Mouse (Mus musculus) hindbrain, embryonic 12.5 days (tissue): ENCODE results near the gene Gnptab. TPM values are rescaled to one million over a fixed set of nuclear protein-coding genes. Genes with fewer than 3 reads are reported as not detected.
"Not testable (repeated sequence)": the region's sequence is repeated elsewhere in the genome, so short reads cannot be mapped to it uniquely, and the experiment has no call there.

Experiments
- ATAC-seq: fragments of 200-750 bp; cut with Nextera tagmentation; 2 replicates; pipeline ENCODE4 v1.8.0; 2017; ENCODE audit warnings: moderate TSS enrichment; ENCODE audit not compliant: low FRiP score
- H3K27ac ChIP-seq: fragments of 300-500 bp; sonication (generic); 2 replicates; pipeline ENCODE4 v1.5.1; 2016; ENCODE audit warnings: mild to moderate bottlenecking
- H3K27me3 ChIP-seq: fragments of 300-500 bp; sonication (generic); 2 replicates; pipeline ENCODE4 v1.6.1; 2016; ENCODE audit warnings: mild to moderate bottlenecking
- H3K36me3 ChIP-seq: fragments of 300-500 bp; sonication (generic); 2 replicates; pipeline ENCODE4 v1.6.1; 2016; ENCODE audit warnings: mild to moderate bottlenecking
- H3K4me1 ChIP-seq: fragments of 300-500 bp; sonication (generic); 2 replicates; pipeline ENCODE4 v1.6.1; 2016
- H3K4me2 ChIP-seq: fragments of 300-500 bp; sonication (generic); replicated peaks from 2 replicates; pipeline ENCODE4 v1.6.1; 2016; ENCODE audit warnings: mild to moderate bottlenecking
- H3K4me3 ChIP-seq: fragments of 300-500 bp; sonication (generic); 2 replicates; pipeline ENCODE4 v1.5.1; 2016; ENCODE audit warnings: mild to moderate bottlenecking
- H3K9ac ChIP-seq: fragments of 300-500 bp; sonication (generic); 2 replicates; pipeline ENCODE4 v1.6.1; 2016; ENCODE audit warnings: mild to moderate bottlenecking, moderate library complexity
- H3K9me3 ChIP-seq: fragments of 300-500 bp; sonication (generic); replicated peaks from 2 replicates; pipeline ENCODE4 v1.6.1; 2016; ENCODE audit warnings: mild to moderate bottlenecking
- WGBS: fragments of 180-500 bp; shearing (Covaris S2); methylation state at CpG from one replicate; pipeline ENCODE4 v1.1.7; 2016; 5-methylcytosine and 5-hydroxymethylcytosine counted together
- polyA plus RNA-seq: library from polyadenylated mRNA; unstranded; fragments of >200 nt; fragmentation: Nextera tagmentation; extraction: Ambion mirVana; gene quantifications from 2 replicates; pipeline ENCODE4 v1.2.1, GENCODE M21; 2016

The Gnptab gene
- polyA plus RNA-seq, 1 experiment from 2014 or later = 18.3 TPM

DNA sequence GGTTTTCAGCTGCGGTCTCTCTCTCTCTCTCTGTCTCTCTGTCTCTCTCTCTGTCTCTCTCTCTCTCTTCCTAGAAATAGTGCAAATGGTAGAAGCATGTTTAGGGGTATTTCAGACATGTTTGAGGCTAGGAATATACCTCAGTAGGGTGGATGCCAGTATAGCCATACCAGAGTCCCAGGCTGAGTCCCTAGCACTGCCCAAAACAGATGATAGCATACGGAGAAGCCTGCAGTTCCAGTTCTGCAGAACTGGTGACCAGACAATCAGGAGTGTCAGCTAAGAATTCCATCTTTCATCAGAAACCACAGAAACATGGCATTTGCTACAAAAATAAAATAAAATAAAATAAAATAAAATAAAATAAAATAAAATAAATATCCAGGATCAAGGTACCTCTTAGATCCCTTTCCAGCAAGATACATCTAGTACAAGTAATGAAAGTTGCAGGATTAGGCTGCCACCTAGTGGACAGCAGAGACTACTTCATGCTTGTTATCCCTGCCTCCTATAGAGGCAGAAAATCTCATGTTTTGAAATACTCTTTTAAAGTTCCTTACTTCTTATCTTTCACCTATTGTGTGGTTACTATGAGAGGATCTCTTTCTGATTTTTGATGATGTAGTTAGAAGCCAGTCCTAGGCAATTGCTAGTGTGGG lies 47.4 kb downstream of the Gnptab start:
- Histone ChIP-seq H3K4me1 (no peaks in the 10 kb centered on the region), H3K9ac (no peak overlapping the region), H3K4me2 (no peak overlapping the region), H3K9me3 (no peaks in the 10 kb centered on the region), H3K27me3 (no peaks in the 10 kb centered on the region), H3K27ac (no peak overlapping the region), H3K36me3 (peaks cover 4% of the 10 kb centered on the region; the same call in 1 of the 2 replicates), H3K4me3 (no peak overlapping the region)
- 97% methylated on average over 2 of the region's 2 CpGs for WGBS
- ATAC-seq = peak; percentile 63; the same call in 1 of the 2 replicates

DNA sequence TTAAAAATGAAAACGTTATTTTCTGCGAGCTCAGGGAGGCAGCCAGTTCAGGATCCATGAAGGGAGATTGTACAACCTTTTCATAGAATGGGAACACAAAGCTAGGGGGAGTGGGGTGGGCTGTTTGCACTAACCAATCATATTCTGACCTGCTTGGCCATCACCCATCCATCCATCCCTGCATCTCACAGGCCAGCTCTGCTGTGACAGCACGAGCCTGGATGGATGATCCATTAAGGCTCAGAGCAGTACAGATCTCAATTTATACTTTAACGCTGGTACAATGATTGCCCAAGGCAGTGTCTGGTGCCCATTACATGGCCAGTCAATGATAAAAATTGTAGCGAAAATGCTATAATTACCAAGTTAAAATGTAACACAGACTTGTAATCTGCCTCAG lies 48.0 kb downstream of the Gnptab start:
- Histone ChIP-seq H3K4me2 (no peak overlapping the region), H3K9ac (no peak overlapping the region), H3K4me1 (no peaks in the 10 kb centered on the region), H3K4me3 (no peak overlapping the region), H3K27me3 (no peaks in the 10 kb centered on the region), H3K36me3 (peaks cover 4% of the 10 kb centered on the region; the same call in 1 of the 2 replicates), H3K27ac (no peak overlapping the region), H3K9me3 (no peaks in the 10 kb centered on the region)
- 62% methylated on average over 5 of the region's 5 CpGs for WGBS
- no peak for ATAC-seq

DNA sequence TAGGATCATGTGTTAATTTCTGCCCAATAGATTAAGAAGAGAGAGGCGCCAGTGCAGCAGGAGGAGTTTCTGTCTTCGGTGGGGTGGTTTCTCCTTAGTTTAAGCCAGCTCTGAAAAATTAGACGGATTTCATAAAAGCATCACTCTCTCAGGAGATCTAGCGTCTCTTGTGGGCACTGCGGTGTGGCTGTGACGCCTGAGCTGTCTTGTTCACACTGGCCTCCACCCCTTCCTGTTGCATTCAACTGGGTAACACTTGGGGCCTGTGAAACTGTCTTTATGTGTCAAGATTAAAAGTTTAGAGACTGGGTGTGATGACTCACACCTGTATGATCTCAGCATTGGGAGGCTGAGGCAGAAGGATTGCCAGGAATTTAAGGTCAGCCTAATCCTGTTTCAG lies 49.1 kb downstream of the Gnptab start:
- WGBS = 92% methylated on average over 6 of the region's 6 CpGs
- H3K36me3 ChIP-seq = peaks cover 12% of the 10 kb centered on the region

DNA sequence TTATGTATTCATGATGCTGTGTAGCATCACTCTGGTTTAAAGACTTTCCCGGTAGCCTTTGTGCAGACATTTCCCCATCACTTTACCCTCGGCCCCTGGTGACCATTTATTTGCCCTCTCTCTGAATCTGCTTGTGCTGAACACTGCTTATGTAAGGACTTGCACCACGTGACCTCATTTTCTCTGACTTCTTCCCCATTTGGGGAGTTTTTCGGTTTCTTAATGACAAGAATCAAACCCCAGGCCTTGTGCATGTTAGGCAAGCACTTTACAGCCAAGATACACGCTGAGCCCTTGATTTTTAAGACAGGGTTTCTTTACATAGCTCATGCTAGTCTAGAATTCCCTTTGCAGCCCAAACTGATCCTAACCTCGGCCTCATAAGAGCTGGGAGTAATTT lies 62.3 kb downstream of the Gnptab start:
- Histone ChIP-seq H3K4me1 (no peaks in the 10 kb centered on the region), H3K4me2 (no peak overlapping the region), H3K4me3 (no peak overlapping the region), H3K36me3 (peaks cover 19% of the 10 kb centered on the region; the same call in 1 of the 2 replicates), H3K9me3 (no peaks in the 10 kb centered on the region), H3K9ac (no peak overlapping the region), H3K27me3 (no peaks in the 10 kb centered on the region), H3K27ac (no peak overlapping the region)
- 90% methylated on average over 6 of the region's 6 CpGs for WGBS
- no peak for ATAC-seq

More for the DNA sequence above, 49.1 kb downstream of the Gnptab start:
- Histone ChIP-seq H3K4me2 (no peak overlapping the region), H3K9ac (no peak overlapping the region), H3K9me3 (no peaks in the 10 kb centered on the region), H3K4me1 (no peaks in the 10 kb centered on the region), H3K27ac (no peak overlapping the region), H3K4me3 (no peak overlapping the region), H3K27me3 (no peaks in the 10 kb centered on the region)
- no peak for ATAC-seq

DNA sequence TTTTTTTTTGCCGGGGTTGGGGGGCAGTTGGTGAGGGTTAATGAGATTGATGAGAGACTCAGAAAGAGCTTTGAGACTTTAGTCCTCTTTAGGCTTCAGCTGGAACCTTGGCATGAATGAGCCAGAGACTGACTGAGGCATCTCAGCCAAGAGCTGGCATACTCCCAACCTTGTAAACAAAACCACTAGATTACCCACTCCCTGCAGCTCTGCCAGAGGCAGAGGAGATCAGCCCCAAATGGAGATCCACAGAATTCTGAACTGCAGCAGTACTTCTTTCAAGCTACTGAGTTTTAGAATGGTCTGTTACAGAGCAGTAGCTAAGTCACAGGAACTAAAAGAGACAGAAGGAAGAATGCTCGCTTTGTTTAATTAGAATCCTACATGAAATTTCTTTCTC lies 72.3 kb downstream of the Gnptab start:
- H3K9me3 ChIP-seq = no peaks in the 10 kb centered on the region
- no peak overlapping the region for H3K9ac ChIP-seq
- H3K4me2 ChIP-seq = no peak overlapping the region
- no peak overlapping the region for H3K27ac ChIP-seq
- H3K4me1 ChIP-seq = no peaks in the 10 kb centered on the region
- no peak for ATAC-seq
- H3K27me3 ChIP-seq = no peaks in the 10 kb centered on the region
- WGBS = 91% methylated on average over 2 of the region's 2 CpGs
- H3K36me3 ChIP-seq = peaks cover 7% of the 10 kb centered on the region; the same call in 1 of the 2 replicates
- H3K4me3 ChIP-seq = no peak overlapping the region

DNA sequence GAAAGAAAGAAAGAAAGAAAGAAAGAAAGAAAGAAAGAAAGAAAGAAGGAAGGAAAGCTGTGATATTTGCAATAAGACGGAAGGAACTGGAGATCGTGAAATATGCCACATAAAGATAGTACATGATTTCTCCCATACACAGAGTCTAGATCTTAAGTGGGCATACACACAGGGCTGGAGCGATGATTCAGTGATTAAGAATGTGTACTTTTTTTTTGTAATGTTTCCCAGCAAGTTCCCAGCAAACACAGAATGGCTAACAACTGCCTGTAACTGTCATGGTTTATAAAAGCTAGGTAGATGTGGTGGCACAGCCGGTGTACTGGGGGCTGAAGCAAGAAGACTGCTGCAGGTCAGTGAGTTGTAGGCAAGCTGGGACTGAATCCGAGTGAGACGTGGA lies 73.1 kb downstream of the Gnptab start:
- Histone ChIP-seq H3K4me1 (no peaks in the 10 kb centered on the region), H3K36me3 (no peaks in the 10 kb centered on the region), H3K27ac (no peak overlapping the region), H3K4me3 (no peak overlapping the region), H3K27me3 (no peaks in the 10 kb centered on the region), H3K4me2 (no peak overlapping the region), H3K9ac (no peak overlapping the region), H3K9me3 (no peaks in the 10 kb centered on the region)
- ATAC-seq = no peak
- 87% methylated on average over 6 of the region's 6 CpGs for WGBS

DNA sequence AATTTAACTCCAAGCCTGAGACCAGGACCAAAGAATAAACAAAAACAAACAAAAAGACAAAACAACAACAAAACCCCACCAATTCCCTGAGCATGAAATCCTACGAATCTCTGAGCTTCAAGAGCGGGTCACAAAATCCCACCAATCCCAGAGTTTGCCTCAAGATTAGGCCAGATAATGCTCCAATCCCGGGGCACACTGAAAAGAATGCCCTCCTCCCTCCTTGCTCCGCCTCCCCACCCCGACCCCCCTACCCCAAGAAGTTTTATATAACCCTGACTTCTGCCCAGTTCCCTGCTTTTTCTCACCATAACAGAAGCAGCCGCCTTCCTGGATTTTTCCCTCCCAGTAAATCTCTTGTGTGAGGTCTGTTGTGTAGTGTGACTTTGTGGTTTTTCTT lies 78.9 kb downstream of the Gnptab start:
- Histone ChIP-seq H3K4me1 (no peaks in the 10 kb centered on the region), H3K36me3 (no peaks in the 10 kb centered on the region), H3K27ac (no peak overlapping the region), H3K9me3 (peaks cover 2% of the 10 kb centered on the region; the same call in 1 of the 2 replicates), H3K9ac (no peak overlapping the region), H3K4me3 (no peak overlapping the region), H3K27me3 (no peaks in the 10 kb centered on the region), H3K4me2 (no peak overlapping the region)
- no peak for ATAC-seq
- WGBS = 44% methylated on average over 6 of the region's 6 CpGs

DNA sequence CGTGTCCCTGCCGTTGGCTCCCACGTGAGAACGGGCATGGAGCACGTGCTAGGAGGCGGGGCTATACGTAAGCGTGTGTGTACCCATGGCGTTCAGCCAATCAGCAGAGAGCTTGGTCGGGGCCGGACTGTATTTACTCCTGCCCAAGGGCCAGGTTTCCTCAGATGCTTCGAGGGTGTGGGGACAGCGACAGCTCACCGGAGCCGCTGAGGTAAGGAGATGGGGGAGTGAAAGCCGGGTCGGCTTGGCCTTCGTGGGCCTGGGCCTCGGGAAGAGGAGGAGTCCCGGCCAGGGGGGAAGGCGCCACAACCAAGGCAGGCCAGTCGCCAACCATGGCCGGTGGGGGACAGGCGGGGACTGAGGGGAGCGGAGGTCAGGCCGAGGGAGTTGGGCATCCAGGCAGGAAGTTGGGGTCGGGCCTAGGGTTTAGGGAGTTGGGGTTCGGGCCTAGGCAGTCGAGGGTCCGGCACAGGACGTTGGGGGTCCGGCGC lies 80.6 kb downstream of the Gnptab start, which contains the start of gene Sycp3:
Gene Sycp3, plus strand, starts transcription at position 68 of the 491 bp plus-strand sequence.
- Histone ChIP-seq H3K27ac (no peak within 1 kb of the TSS), H3K4me3 (no peak within 1 kb of the TSS), H3K4me1 (no peaks in the 10 kb centered on the region), H3K9me3 (peaks cover 2% of the 10 kb centered on the region; the same call in 1 of the 2 replicates), H3K9ac (no peak within 1 kb of the TSS), H3K4me2 (no peak within 1 kb of the TSS), H3K36me3 (no peaks in the 10 kb centered on the region), H3K27me3 (no peaks in the 10 kb centered on the region)
- ATAC-seq = no peak
- 86% methylated on average over 33 of the region's 33 CpGs for WGBS

DNA sequence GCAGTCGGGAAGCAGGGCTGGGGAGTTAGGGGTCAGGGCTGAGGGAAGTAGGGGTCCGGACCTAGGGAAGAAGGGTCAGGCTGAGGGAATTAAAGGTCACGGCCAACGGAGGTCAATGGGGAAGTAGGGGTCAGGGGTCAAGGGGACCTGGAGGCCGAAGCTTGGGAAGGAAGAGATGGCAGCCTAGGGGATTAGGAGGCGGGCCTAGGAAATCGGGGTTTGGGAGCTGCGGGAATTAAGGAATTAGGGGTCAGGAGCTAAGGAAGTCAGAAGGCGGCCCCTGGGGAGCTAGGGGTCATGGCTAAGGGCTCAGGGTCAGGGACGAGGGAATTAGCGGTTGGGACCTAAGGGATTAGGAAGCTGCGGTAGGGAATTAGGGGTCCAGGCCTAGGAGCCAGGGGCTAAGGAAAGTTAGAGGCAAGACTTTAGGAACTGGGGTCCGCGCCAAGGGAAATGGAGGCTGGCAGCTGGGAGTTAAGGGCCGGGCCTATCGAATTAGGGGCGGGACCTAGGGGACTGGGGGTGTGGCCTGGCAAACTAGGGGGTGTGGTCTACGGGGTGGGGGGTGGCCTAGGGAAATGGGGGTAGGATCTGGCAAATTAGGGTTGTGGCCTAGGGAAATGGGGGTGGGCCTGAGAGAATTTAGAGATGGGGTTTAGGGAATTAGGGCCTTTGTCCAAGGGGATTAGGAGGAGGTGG lies 81.3 kb downstream of the Gnptab start:
- Histone ChIP-seq H3K4me2 (no peak overlapping the region), H3K36me3 (no peaks in the 10 kb centered on the region), H3K4me1 (no peaks in the 10 kb centered on the region), H3K9ac (no peak overlapping the region), H3K4me3 (no peak overlapping the region), H3K27ac (no peak overlapping the region), H3K27me3 (no peaks in the 10 kb centered on the region), H3K9me3 (peaks cover 2% of the 10 kb centered on the region; the same call in 1 of the 2 replicates)
- ATAC-seq = no peak
- 67% methylated on average over 18 of the region's 18 CpGs for WGBS

DNA sequence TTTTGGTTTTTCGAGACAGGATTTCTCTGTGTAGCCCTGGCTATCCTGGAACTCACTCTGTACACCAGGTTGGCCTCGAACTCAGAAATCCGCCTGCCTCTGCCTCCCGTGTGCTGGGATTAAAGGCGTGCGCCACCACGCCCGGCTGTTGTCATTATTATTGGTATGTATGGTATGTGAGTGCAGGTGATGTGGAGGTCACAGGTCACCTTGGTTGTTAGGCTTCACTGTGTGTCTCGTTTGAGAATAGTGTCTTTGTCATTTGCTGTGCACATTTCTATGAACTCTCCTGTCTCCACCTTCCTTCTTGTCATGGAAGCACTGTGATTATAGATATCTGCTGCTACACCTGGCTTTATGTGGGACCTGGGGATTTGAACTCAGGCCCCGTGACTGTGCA lies 103.9 kb downstream of the Gnptab start:
- WGBS = 91% methylated on average over 10 of the region's 10 CpGs
- H3K27ac ChIP-seq, H3K4me2 ChIP-seq, H3K4me3 ChIP-seq, H3K9ac ChIP-seq, H3K27me3 ChIP-seq, H3K36me3 ChIP-seq, ATAC-seq, H3K9me3 ChIP-seq, H3K4me1 ChIP-seq: not testable (repeated sequence)

DNA sequence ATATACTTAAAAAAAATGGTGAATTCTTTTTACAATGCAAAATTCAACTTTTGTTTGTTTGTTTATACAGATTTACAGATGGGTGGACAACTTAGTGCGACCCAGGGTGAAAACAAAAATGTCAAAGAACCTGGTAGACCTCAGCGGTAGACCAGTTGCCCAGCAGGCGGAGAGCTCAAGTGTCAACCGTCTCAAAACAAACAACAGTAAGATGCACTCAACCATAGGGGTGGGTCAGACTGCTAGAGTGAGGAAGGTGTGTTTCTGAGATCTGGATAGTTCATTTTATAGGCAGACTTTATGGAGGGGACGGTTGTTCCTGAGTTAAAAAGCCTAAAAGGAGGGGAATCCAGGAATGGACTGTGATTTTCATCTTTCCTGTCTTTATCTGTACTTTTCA lies 109.7 kb downstream of the Gnptab start:
- 85% methylated on average over 5 of the region's 5 CpGs for WGBS
- Histone ChIP-seq H3K4me2 (no peak overlapping the region), H3K4me1 (peaks cover 3% of the 10 kb centered on the region; the same call in 1 of the 2 replicates), H3K27me3 (no peaks in the 10 kb centered on the region), H3K27ac (no peak overlapping the region), H3K9me3 (no peaks in the 10 kb centered on the region), H3K4me3 (no peak overlapping the region), H3K36me3 (0 out of 2 replicates have a peak, but pooled peaks cover 6% of the 10 kb centered on the region), H3K9ac (no peak overlapping the region)
- ATAC-seq = no peak

DNA sequence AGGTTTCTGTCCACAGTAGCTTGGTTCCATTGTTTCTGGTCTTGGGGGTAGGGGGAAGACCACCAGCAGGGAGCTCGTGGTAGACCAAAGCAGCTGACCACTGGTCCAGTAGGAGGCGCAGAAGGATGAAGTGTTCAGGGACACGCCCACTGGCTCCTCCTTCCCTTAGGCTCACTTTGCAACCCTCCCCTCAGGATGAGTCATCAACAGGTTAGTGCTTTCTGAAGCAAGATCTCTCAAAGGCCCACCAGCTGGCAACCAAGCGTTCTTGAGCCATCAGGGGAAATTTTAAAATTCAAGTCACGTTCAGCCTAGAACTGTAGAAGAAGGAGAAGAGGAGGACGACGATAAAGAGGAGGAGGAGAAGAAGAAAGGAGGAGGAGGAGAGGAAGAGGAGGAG lies 112.7 kb downstream of the Gnptab start:
- 63% methylated on average over 7 of the region's 7 CpGs for WGBS
- Histone ChIP-seq H3K27ac (no peak overlapping the region), H3K9me3 (no peaks in the 10 kb centered on the region), H3K4me1 (peaks cover 3% of the 10 kb centered on the region; the same call in 1 of the 2 replicates), H3K27me3 (no peaks in the 10 kb centered on the region), H3K9ac (no peak overlapping the region), H3K4me2 (no peak overlapping the region), H3K4me3 (no peak overlapping the region), H3K36me3 (no peaks in the 10 kb centered on the region)
- no peak for ATAC-seq
